Mouse (Mus musculus) splenic B cell, adult 2 months (primary cell): ENCODE results near the gene Fyn.

Source experiments
- DNase-seq: peaks from one replicate; pipeline ENCODE4 v3.0.0-alpha.2; 2011; ENCODE audit warnings: low read depth, low spot score
- H3K27me3 ChIP-seq: 2 replicates; pipeline ENCODE4 v1.6.1; 2012; ENCODE audit warnings: mild to moderate bottlenecking, low read length, moderate library complexity, mixed read lengths; ENCODE audit not compliant: control insufficient read depth, poor library complexity, insufficient read depth, severe bottlenecking
- H3K36me3 ChIP-seq: 2 replicates; pipeline ENCODE4 v1.6.1; 2012; ENCODE audit warnings: mild to moderate bottlenecking, low read length, moderate library complexity, mixed read lengths; ENCODE audit not compliant: control insufficient read depth, poor library complexity, insufficient read depth, severe bottlenecking

The Fyn gene

GRCm38 (mm10) chr10:39390541-39390940 lies 21.9 kb downstream of the Fyn start:
- no peak for DNase-seq
- no peaks in the 10 kb centered on the region for H3K27me3 ChIP-seq

GRCm38 (mm10) chr10:39392900-39393483 lies 24.3 kb downstream of the Fyn start:
- Histone ChIP-seq H3K36me3 (peaks cover 7% of the 10 kb centered on the region; the same call in 1 of the 2 replicates), H3K27me3 (no peaks in the 10 kb centered on the region)
- DNase-seq: no peak

More at GRCm38 (mm10) chr10:39390541-39390940, 21.9 kb downstream of the Fyn start:
- H3K36me3 ChIP-seq: peaks cover 5% of the 10 kb centered on the region; the same call in 1 of the 2 replicates

- peaks cover 7% of the 10 kb centered on the region; the same call in 1 of the 2 replicates for H3K36me3 ChIP-seq
- DNase-seq: no peak
- no peaks in the 10 kb centered on the region for H3K27me3 ChIP-seq
These were observed 26.9 kb downstream of the Fyn start for GRCm38 (mm10) chr10:39395544-39395943.

- DNase-seq: no peak
- H3K27me3 ChIP-seq: no peaks in the 10 kb centered on the region
- H3K36me3 ChIP-seq: 0 out of 2 replicates have a peak, but pooled peaks cover 2% of the 10 kb centered on the region
These were observed 30.3 kb downstream of the Fyn start for GRCm38 (mm10) chr10:39398924-39399323.

DNA sequence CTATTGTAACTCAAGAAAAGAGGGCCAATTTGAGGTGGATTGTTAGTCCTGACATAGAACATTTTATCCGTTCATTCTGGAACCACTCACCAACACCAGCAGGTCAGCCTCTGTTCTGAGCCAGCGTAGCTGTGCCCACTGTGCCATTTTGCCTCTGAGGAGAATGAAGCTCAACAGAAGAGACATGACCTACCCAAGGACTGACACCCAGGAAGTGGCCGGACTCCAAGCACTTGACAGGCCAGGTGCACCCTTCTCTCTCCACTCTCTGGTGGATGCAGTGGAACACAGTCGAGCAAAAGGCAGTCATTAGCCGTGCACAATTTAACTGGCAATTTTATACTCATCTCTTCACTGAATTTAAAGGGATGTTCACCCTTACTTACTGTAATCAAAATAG lies 31.5 kb downstream of the Fyn start:
- 0 out of 2 replicates have a peak, but pooled peaks cover 2% of the 10 kb centered on the region for H3K36me3 ChIP-seq
- no peak for DNase-seq
- no peaks in the 10 kb centered on the region for H3K27me3 ChIP-seq

- DNase-seq: peak; percentile 84
- H3K27me3 ChIP-seq: no peaks in the 10 kb centered on the region
These were observed 33.8 kb downstream of the Fyn start for GRCm38 (mm10) chr10:39402487-39402886.

GRCm38 (mm10) chr10:39403706-39404105 lies 35.1 kb downstream of the Fyn start:
- H3K36me3 ChIP-seq: no peaks in the 10 kb centered on the region
- H3K27me3 ChIP-seq: no peaks in the 10 kb centered on the region
- no peak for DNase-seq

More at GRCm38 (mm10) chr10:39402487-39402886, 33.8 kb downstream of the Fyn start:
- no peaks in the 10 kb centered on the region for H3K36me3 ChIP-seq

DNA sequence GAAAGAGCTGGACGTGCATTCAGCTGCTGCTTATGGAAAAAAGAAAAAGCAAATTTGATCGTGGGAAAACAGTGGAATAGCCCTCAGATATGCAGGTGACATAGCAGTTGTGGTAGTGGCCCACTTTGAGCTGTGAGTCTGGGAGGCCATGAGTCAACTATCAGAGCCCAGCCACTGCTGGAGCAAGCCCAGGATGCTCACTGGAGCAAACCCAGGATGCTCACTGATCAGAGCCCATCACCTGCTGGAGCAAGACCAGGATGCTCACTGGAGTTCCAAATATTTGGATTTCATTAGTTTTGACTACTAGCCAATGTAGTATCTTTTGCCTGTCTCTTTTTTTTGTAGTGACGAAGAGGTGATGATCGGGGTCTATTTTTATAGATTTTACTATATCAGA lies 35.5 kb downstream of the Fyn start:
- H3K27me3 ChIP-seq: no peaks in the 10 kb centered on the region
- no peaks in the 10 kb centered on the region for H3K36me3 ChIP-seq
- no peak for DNase-seq

DNA sequence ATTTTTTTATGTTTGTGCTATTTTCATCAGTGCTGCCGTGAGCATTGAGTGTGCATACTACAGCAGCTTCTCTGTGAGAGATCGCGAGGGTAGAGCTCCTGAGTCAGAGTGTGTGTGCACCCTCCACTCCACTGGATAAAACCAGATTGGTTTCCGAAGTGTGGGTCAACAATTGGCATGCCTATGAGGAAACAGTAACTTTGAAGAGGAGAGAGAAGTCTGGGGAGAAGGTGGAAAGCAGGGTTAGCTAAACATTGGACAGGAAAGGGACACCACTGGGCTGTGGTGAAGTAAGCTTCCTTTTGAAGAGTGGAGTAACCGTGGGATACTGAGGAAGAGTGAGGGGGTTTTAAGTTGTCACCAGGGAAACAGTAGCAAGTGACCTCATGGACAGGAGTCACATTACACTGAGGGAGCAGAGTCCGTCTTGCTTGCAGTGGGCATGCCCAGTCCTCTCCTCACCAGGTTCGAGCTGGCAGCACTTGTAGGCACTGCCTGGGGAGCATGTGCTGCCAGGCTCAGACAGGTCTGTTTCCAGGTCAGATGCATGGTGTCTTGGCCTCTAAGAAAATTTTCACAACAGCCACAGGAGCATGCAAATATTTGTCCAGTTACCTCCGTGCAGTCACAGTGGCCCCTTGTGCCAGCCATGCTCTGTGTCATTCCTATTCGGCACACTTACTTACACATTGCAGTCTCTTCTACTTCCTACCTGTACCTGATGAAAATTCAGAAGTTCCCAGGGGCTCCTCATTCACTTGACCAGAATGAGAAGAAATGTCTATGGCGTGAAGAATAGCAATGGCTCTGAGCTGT lies 37.5 kb downstream of the Fyn start:
- Histone ChIP-seq H3K27me3 (no peaks in the 10 kb centered on the region), H3K36me3 (no peaks in the 10 kb centered on the region)
- no peak for DNase-seq

- no peak for DNase-seq
- Histone ChIP-seq H3K36me3 (no peaks in the 10 kb centered on the region), H3K27me3 (no peaks in the 10 kb centered on the region)
These were observed 38.1 kb downstream of the Fyn start for GRCm38 (mm10) chr10:39406798-39407189.

- no peaks in the 10 kb centered on the region for H3K27me3 ChIP-seq
- H3K36me3 ChIP-seq: no peaks in the 10 kb centered on the region
- no peak for DNase-seq
These were observed 38.9 kb downstream of the Fyn start for GRCm38 (mm10) chr10:39407553-39407952.

DNA sequence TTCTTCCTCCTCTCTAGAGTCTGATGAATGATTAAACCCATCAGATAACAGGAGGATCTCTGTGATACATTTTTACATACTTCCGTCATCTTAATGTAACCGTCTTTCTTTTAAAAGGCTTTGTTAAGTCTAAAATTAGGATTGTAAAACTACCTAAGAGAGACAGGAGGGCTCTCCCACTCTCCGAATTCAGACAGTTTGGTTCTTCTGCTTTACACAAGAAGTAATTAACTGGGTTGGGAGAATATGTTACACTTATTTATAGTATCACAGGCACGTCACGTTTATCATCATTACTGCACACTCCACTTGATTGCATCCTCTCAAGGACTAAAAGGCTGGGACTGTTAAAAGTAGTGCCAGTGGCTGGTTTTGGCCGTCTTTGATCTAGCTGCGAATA lies 40.9 kb downstream of the Fyn start:
- Histone ChIP-seq H3K27me3 (no peaks in the 10 kb centered on the region), H3K36me3 (no peaks in the 10 kb centered on the region)
- no peak for DNase-seq

- no peaks in the 10 kb centered on the region for H3K27me3 ChIP-seq
- no peak for DNase-seq
These were observed 41.5 kb downstream of the Fyn start for GRCm38 (mm10) chr10:39410151-39410649.

DNA sequence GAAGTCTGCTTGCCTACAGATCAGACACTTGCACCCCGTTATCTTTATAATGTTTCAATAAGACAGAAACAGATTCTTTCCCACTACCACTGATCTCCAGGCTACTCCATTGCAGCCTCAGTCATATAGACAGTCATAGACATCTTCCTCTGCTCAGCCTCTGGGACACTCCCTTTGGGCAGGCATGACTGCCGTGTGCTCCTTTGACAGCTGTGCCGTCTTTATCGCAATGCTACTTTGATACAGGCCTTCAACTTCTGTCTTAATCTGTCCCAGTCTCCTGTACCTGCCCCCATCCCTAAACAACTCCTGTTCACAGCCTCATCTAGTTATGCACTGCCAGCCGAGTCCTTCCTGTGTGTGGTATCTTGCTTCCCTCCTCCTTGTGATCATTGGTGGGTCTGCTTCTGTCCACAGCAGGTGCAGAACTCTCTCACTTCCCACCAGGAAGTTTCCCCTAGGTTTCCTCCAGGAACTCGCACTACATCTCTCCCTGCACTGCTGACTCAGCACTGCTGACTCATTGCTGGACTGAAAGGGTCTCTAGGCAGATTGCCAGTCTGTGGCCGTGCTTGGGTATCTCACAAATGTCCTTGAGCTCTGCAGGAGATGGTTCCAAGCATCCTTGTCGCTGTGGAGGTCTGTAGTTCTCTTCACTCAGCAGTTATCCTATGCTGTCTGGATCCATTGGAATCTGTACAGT lies 43.4 kb downstream of the Fyn start:
- DNase-seq: peak; percentile 47
- Histone ChIP-seq H3K27me3 (no peaks in the 10 kb centered on the region), H3K36me3 (no peaks in the 10 kb centered on the region)

More at GRCm38 (mm10) chr10:39410151-39410649, 41.5 kb downstream of the Fyn start:
- no peaks in the 10 kb centered on the region for H3K36me3 ChIP-seq
